Mouse (Mus musculus) midbrain, embryonic 13.5 days (tissue): ENCODE results near the gene Islr2. TPM values are rescaled to one million over a fixed set of nuclear protein-coding genes. Genes with fewer than 3 reads are reported as not detected.
"Not testable (repeated sequence)": the region's sequence is repeated elsewhere in the genome, so short reads cannot be mapped to it uniquely, and the experiment has no call there.

Source experiments
- ATAC-seq: fragments of 200-750 bp; cut with Nextera tagmentation; 2 replicates; pipeline ENCODE4 v1.8.0; 2017; ENCODE audit warnings: mild to moderate bottlenecking, moderate TSS enrichment, moderate library complexity
- H3K27ac ChIP-seq: fragments of 300-500 bp; sonication (generic); 2 replicates; pipeline ENCODE4 v1.5.1; 2015; ENCODE audit warnings: inconsistent platforms, mild to moderate bottlenecking, moderate library complexity
- H3K27me3 ChIP-seq: fragments of 300-500 bp; sonication (generic); 2 replicates; pipeline ENCODE4 v1.6.1; 2015; ENCODE audit warnings: mild to moderate bottlenecking, inconsistent platforms
- H3K36me3 ChIP-seq: fragments of 300-500 bp; sonication (generic); 2 replicates; pipeline ENCODE4 v1.6.1; 2015; ENCODE audit warnings: mild to moderate bottlenecking, inconsistent platforms
- H3K4me1 ChIP-seq: fragments of 300-500 bp; sonication (generic); replicated peaks from 2 replicates; pipeline ENCODE4 v1.6.1; 2015; ENCODE audit warnings: inconsistent platforms
- H3K4me2 ChIP-seq: fragments of 300-500 bp; sonication (generic); replicated peaks from 2 replicates; pipeline ENCODE4 v1.6.1; 2015; ENCODE audit warnings: moderate library complexity, mild to moderate bottlenecking, inconsistent platforms
- H3K4me3 ChIP-seq: fragments of 300-500 bp; sonication (generic); replicated peaks from 2 replicates; pipeline ENCODE4 v1.5.1; 2015; ENCODE audit warnings: mild to moderate bottlenecking, inconsistent platforms
- H3K9ac ChIP-seq: fragments of 300-500 bp; sonication (generic); replicated peaks from 2 replicates; pipeline ENCODE4 v1.6.1; 2015; ENCODE audit warnings: mild to moderate bottlenecking, inconsistent platforms
- H3K9me3 ChIP-seq: fragments of 300-500 bp; sonication (generic); 2 replicates; pipeline ENCODE4 v1.6.1; 2016; ENCODE audit warnings: mild to moderate bottlenecking, inconsistent platforms
- WGBS: fragments of 180-500 bp; shearing (Covaris S2); methylation state at CpG from one replicate; pipeline ENCODE4 v1.1.7; 2015; 5-methylcytosine and 5-hydroxymethylcytosine counted together
- polyA plus RNA-seq: library from polyadenylated mRNA; unstranded; fragments of >200 nt; fragmentation: Nextera tagmentation; extraction: Ambion mirVana; gene quantifications from 2 replicates; pipeline ENCODE4 v1.2.1, GENCODE M21; 2015

The Islr2 gene
- polyA plus RNA-seq = 36.8 and 51.7 TPM in 2 replicates

GRCm38 (mm10) chr9:58203516-58204447 lies at the start of gene Islr2, which contains the start of gene Islr:
Islr2 (minus strand) TSS chr9:58204319.
Islr (minus strand) TSS chr9:58204306.
- H3K9me3 ChIP-seq = no peaks in the 10 kb centered on the region
- H3K27me3 ChIP-seq = peaks cover 57% of the 10 kb centered on the region
- peak within 1 kb of the TSS; percentile 49 for H3K4me3 ChIP-seq
- 1% methylated on average over 42 of the region's 42 CpGs for WGBS
- peak within 1 kb of the TSS; percentile 65 for H3K4me2 ChIP-seq
- peak within 1 kb of the TSS; percentile 80 for H3K9ac ChIP-seq
- peaks cover 70% of the 10 kb centered on the region for H3K4me1 ChIP-seq
- H3K36me3 ChIP-seq = no peaks in the 10 kb centered on the region
- peak within 1 kb of the TSS; percentile 93 for H3K27ac ChIP-seq
- peak; percentile 69 for ATAC-seq

GRCm38 (mm10) chr9:58253805-58254122 lies 49.6 kb upstream of the Islr2 start:
- H3K4me2 ChIP-seq = peak overlapping the region; percentile 87
- not testable (repeated sequence) for H3K27me3 ChIP-seq, H3K9me3 ChIP-seq, ATAC-seq
- WGBS = 63% methylated on average over 5 of the region's 5 CpGs
- H3K36me3 ChIP-seq = peaks cover 34% of the 10 kb centered on the region
- H3K4me3 ChIP-seq = peak overlapping the region; percentile 89
- H3K27ac ChIP-seq = peak overlapping the region; percentile 76
- peaks cover 31% of the 10 kb centered on the region for H3K4me1 ChIP-seq
- peak overlapping the region; percentile 92 for H3K9ac ChIP-seq

- peak within 1 kb of the TSS; percentile 87 for H3K4me2 ChIP-seq
- peaks cover 36% of the 10 kb centered on the region for H3K4me1 ChIP-seq
- peak; percentile 97 for ATAC-seq
- H3K27me3 ChIP-seq = no peaks in the 10 kb centered on the region
- peak within 1 kb of the TSS; percentile 76 for H3K27ac ChIP-seq
- peak within 1 kb of the TSS; percentile 92 for H3K9ac ChIP-seq
- H3K4me3 ChIP-seq = peak within 1 kb of the TSS; percentile 89
- 1% methylated on average over 31 of the region's 31 CpGs for WGBS
- peaks cover 29% of the 10 kb centered on the region for H3K36me3 ChIP-seq
- no peaks in the 10 kb centered on the region for H3K9me3 ChIP-seq
Measured at GRCm38 (mm10) chr9:58253033-58253804, 49.1 kb upstream of the Islr2 start, which contains the start of gene Stoml1. Stoml1 (plus strand) TSS chr9:58253164.

GRCm38 (mm10) chr9:58250730-58251129 lies 46.6 kb upstream of the Islr2 start:
- H3K9ac ChIP-seq, ATAC-seq, H3K27me3 ChIP-seq: not testable (repeated sequence)

GRCm38 (mm10) chr9:58250322-58250721 lies 46.2 kb upstream of the Islr2 start:
- 80% methylated on average over 8 of the region's 8 CpGs for WGBS
- H3K27ac ChIP-seq = no peak overlapping the region
- no peak overlapping the region for H3K4me3 ChIP-seq
- no peak overlapping the region; the same call in 1 of the 2 replicates for H3K4me2 ChIP-seq
- 0 out of 2 replicates have a peak, but pooled peaks cover under 1% of the 10 kb centered on the region for H3K36me3 ChIP-seq
- peaks cover 45% of the 10 kb centered on the region for H3K4me1 ChIP-seq
- H3K9me3 ChIP-seq = no peaks in the 10 kb centered on the region
- no peak overlapping the region for H3K9ac ChIP-seq
- no peak for ATAC-seq
- H3K27me3 ChIP-seq = no peaks in the 10 kb centered on the region

More at GRCm38 (mm10) chr9:58250730-58251129, 46.6 kb upstream of the Islr2 start:
- H3K36me3 ChIP-seq, H3K27ac ChIP-seq, H3K4me3 ChIP-seq, H3K9me3 ChIP-seq, H3K4me2 ChIP-seq: not testable (repeated sequence)
- WGBS = 78% methylated on average over 1 of the region's 1 CpGs
- peaks cover 45% of the 10 kb centered on the region for H3K4me1 ChIP-seq

- peak within 1 kb of the TSS; percentile 43 for H3K4me3 ChIP-seq
- no peaks in the 10 kb centered on the region for H3K9me3 ChIP-seq
- H3K4me1 ChIP-seq = peaks cover 41% of the 10 kb centered on the region
- no peaks in the 10 kb centered on the region for H3K36me3 ChIP-seq
- peak within 1 kb of the TSS; percentile 66 for H3K9ac ChIP-seq
- ATAC-seq = no peak
- H3K27ac ChIP-seq = 0 out of 2 replicates have a peak within 1 kb of the TSS, but pooled peaks have one; percentile 27
- H3K4me2 ChIP-seq = peak within 1 kb of the TSS; percentile 61
- WGBS = under 1% methylated on average over 16 of the region's 16 CpGs
- no peaks in the 10 kb centered on the region for H3K27me3 ChIP-seq
Measured at GRCm38 (mm10) chr9:58249592-58250192, 45.6 kb upstream of the Islr2 start, which contains the start of gene Pml. Pml (minus strand) TSS chr9:58249786.

- no peak overlapping the region for H3K27ac ChIP-seq
- H3K4me2 ChIP-seq = peak overlapping the region; percentile 61
- no peaks in the 10 kb centered on the region for H3K27me3 ChIP-seq
- no peak for ATAC-seq
- H3K9me3 ChIP-seq = no peaks in the 10 kb centered on the region
- H3K4me1 ChIP-seq = peaks cover 33% of the 10 kb centered on the region
- 52% methylated on average over 7 of the region's 7 CpGs for WGBS
- peak overlapping the region; percentile 66 for H3K9ac ChIP-seq
- H3K36me3 ChIP-seq = no peaks in the 10 kb centered on the region
- H3K4me3 ChIP-seq = peak overlapping the region; percentile 43
Measured at GRCm38 (mm10) chr9:58248746-58249413, 44.8 kb upstream of the Islr2 start.

GRCm38 (mm10) chr9:58247064-58247759 lies 43.1 kb upstream of the Islr2 start:
- H3K27me3 ChIP-seq = no peaks in the 10 kb centered on the region
- H3K4me1 ChIP-seq = peaks cover 33% of the 10 kb centered on the region
- peak overlapping the region; percentile 41 for H3K4me2 ChIP-seq
- 14% methylated on average over 25 of the region's 25 CpGs for WGBS
- no peaks in the 10 kb centered on the region for H3K36me3 ChIP-seq
- peak overlapping the region; percentile 58 for H3K9ac ChIP-seq
- H3K4me3 ChIP-seq = 0 out of 2 replicates have a peak overlapping the region, but pooled peaks have one; percentile 8
- no peaks in the 10 kb centered on the region for H3K9me3 ChIP-seq
- ATAC-seq = peak; percentile 85
- no peak overlapping the region for H3K27ac ChIP-seq

- Histone ChIP-seq H3K27ac (no peak overlapping the region), H3K4me2 (no peak overlapping the region), H3K27me3 (no peaks in the 10 kb centered on the region), H3K9ac (no peak overlapping the region), H3K9me3 (no peaks in the 10 kb centered on the region), H3K36me3 (no peaks in the 10 kb centered on the region), H3K4me3 (no peak overlapping the region), H3K4me1 (peaks cover 43% of the 10 kb centered on the region)
- 82% methylated on average over 4 of the region's 4 CpGs for WGBS
- ATAC-seq = no peak
Measured at GRCm38 (mm10) chr9:58246083-58246591, 42.0 kb upstream of the Islr2 start.

GRCm38 (mm10) chr9:58243696-58244095 lies 39.6 kb upstream of the Islr2 start:
- Histone ChIP-seq H3K27ac (no peak overlapping the region), H3K27me3 (no peaks in the 10 kb centered on the region), H3K4me3 (no peak overlapping the region), H3K4me2 (no peak overlapping the region), H3K4me1 (peaks cover 29% of the 10 kb centered on the region), H3K36me3 (no peaks in the 10 kb centered on the region), H3K9ac (no peak overlapping the region), H3K9me3 (no peaks in the 10 kb centered on the region)
- ATAC-seq = no peak
- WGBS = 93% methylated on average over 6 of the region's 6 CpGs
